Mouse (Mus musculus): ENCODE results near the gene Dclre1a. TPM values are rescaled to one million over a fixed set of nuclear protein-coding genes. Genes with fewer than 3 reads are reported as not detected.

The Dclre1a gene
- polyA plus RNA-seq, 1 experiment from 2014 or later: 19.8 TPM

Other genes starting within 250 kb of the Dclre1a start
- gene Nrap, start 158.2 kb downstream of the Dclre1a start, polyA plus RNA-seq (2014; fragmentation: Nextera tagmentation; extraction: Ambion mirVana): 0.19 TPM in 1 of 2 replicates, not detected in the other
- 24.3 and 28.3 TPM in 2 replicates for gene Casp7, start 151.1 kb downstream of the Dclre1a start, polyA plus RNA-seq (2014; fragmentation: Nextera tagmentation; extraction: Ambion mirVana)
- 0.94 and 1.2 TPM in 2 replicates for gene Plekhs1, start 86.6 kb downstream of the Dclre1a start, polyA plus RNA-seq (2014; fragmentation: Nextera tagmentation; extraction: Ambion mirVana)
- 11.8 and 17.8 TPM in 2 replicates for gene Nhlrc2, start within 50 bp of the Dclre1a start, polyA plus RNA-seq (2014; fragmentation: Nextera tagmentation; extraction: Ambion mirVana)
- gene Adrb1, start 174.0 kb upstream of the Dclre1a start, polyA plus RNA-seq (2014; fragmentation: Nextera tagmentation; extraction: Ambion mirVana): 0.06 and 0.07 TPM in 2 replicates